Mouse (Mus musculus): Measurements from ENCODE around the gene Fbxw8. TPM values are rescaled to one million over a fixed set of nuclear protein-coding genes. Genes with fewer than 3 reads are reported as not detected.

The Fbxw8 gene
- 55.2 and 65.3 TPM in 2 replicates for polyA plus RNA-seq (2012; rRNA removed)
- 27.9 and 30.4 TPM in 2 replicates for polyA plus RNA-seq (2014; fragmentation: Nextera tagmentation; extraction: Ambion mirVana)

- peak within 1 kb of the TSS; percentile 90 for H3K9ac ChIP-seq (ENCODE audit: low read depth, low read length, severe bottlenecking)
- ATAC-seq (ENCODE audit: low FRiP score, low read depth) = peak; percentile 93
- H3K4me1 ChIP-seq (ENCODE audit: control insufficient read depth, insufficient read depth, low read length) = peaks cover 8% of the 10 kb centered on the region
- H3K36me3 ChIP-seq (ENCODE audit: control insufficient read depth, insufficient read depth, low read length) = peaks cover 13% of the 10 kb centered on the region
- TF ChIP-seq POLR2A (IDR thresholded peaks at IDR 0.05; ENCODE audit: borderline replicate concordance, extremely low read depth, insufficient read depth, insufficient read length) = peak; percentile 56; the same call in 1 of the 2 replicates
- under 1% methylated on average over 56 of the region's 67 CpGs for WGBS
- no peaks in the 10 kb centered on the region for H3K27me3 ChIP-seq (ENCODE audit: control insufficient read depth, insufficient read depth, low read length)
- H3K4me2 ChIP-seq (replicated peaks; ENCODE audit: low read depth, low read length, severe bottlenecking) = peak within 1 kb of the TSS; percentile 64
- H3K9me3 ChIP-seq (ENCODE audit: control insufficient read depth, low read length) = no peaks in the 10 kb centered on the region
- DNase-seq (ENCODE audit: low spot score) = peak; percentile 92
- peak within 1 kb of the TSS; percentile 91 for H3K4me3 ChIP-seq (replicated peaks; ENCODE audit: low read length)
- no peak within 1 kb of the TSS for H3K27ac ChIP-seq (replicated peaks; ENCODE audit: low read depth, low read length)
Observed at GRCm38 (mm10) chr5:118154839-118155564, at the start of gene Fbxw8. TSS of gene Fbxw8 (minus strand) at chr5:118155464.

GRCm38 (mm10) chr5:118204675-118205440, 49.6 kb upstream of the Fbxw8 start:
- Histone ChIP-seq H3K9me3 (ENCODE audit: control insufficient read depth, low read length) (no peaks in the 10 kb centered on the region), H3K9ac (ENCODE audit: low read depth, low read length, severe bottlenecking) (no peak overlapping the region), H3K4me3 (replicated peaks; ENCODE audit: low read length) (no peak overlapping the region), H3K4me1 (ENCODE audit: control insufficient read depth, insufficient read depth, low read length) (no peaks in the 10 kb centered on the region), H3K4me2 (replicated peaks; ENCODE audit: low read depth, low read length, severe bottlenecking) (no peak overlapping the region), H3K36me3 (ENCODE audit: control insufficient read depth, insufficient read depth, low read length) (peaks cover 10% of the 10 kb centered on the region), H3K27me3 (ENCODE audit: control insufficient read depth, insufficient read depth, low read length) (no peaks in the 10 kb centered on the region), H3K27ac (replicated peaks; ENCODE audit: low read depth, low read length) (no peak overlapping the region)
- ATAC-seq (ENCODE audit: low FRiP score, low read depth) (no peak), DNase-seq (ENCODE audit: low spot score) (no peak)
- no peak for TF ChIP-seq POLR2A (IDR thresholded peaks at IDR 0.05; ENCODE audit: borderline replicate concordance, extremely low read depth, insufficient read depth, insufficient read length)
- WGBS = 60% methylated on average over 16 of the region's 16 CpGs

GRCm38 (mm10) chr5:118199670-118200069, 44.4 kb upstream of the Fbxw8 start:
- no peak overlapping the region for H3K4me3 ChIP-seq (replicated peaks; ENCODE audit: low read length)
- H3K4me2 ChIP-seq (replicated peaks; ENCODE audit: low read depth, low read length, severe bottlenecking) = no peak overlapping the region
- no peak overlapping the region for H3K9ac ChIP-seq (ENCODE audit: low read depth, low read length, severe bottlenecking)
- H3K36me3 ChIP-seq (ENCODE audit: control insufficient read depth, insufficient read depth, low read length) = peaks cover 10% of the 10 kb centered on the region
- no peaks in the 10 kb centered on the region for H3K27me3 ChIP-seq (ENCODE audit: control insufficient read depth, insufficient read depth, low read length)
- H3K9me3 ChIP-seq (ENCODE audit: control insufficient read depth, low read length) = no peaks in the 10 kb centered on the region
- ATAC-seq (ENCODE audit: low FRiP score, low read depth) = no peak
- no peak for DNase-seq (ENCODE audit: low spot score)
- 64% methylated on average over 5 of the region's 5 CpGs for WGBS
- H3K4me1 ChIP-seq (ENCODE audit: control insufficient read depth, insufficient read depth, low read length) = no peaks in the 10 kb centered on the region
- TF ChIP-seq POLR2A (IDR thresholded peaks at IDR 0.05; ENCODE audit: borderline replicate concordance, extremely low read depth, insufficient read depth, insufficient read length) = no peak
- no peak overlapping the region for H3K27ac ChIP-seq (replicated peaks; ENCODE audit: low read depth, low read length)

- WGBS = 70% methylated on average over 13 of the region's 13 CpGs
- ATAC-seq (ENCODE audit: low FRiP score, low read depth) = no peak
- Histone ChIP-seq H3K9me3 (ENCODE audit: control insufficient read depth, low read length) (no peaks in the 10 kb centered on the region), H3K27me3 (ENCODE audit: control insufficient read depth, insufficient read depth, low read length) (no peaks in the 10 kb centered on the region), H3K4me3 (replicated peaks; ENCODE audit: low read length) (no peak overlapping the region), H3K4me1 (ENCODE audit: control insufficient read depth, insufficient read depth, low read length) (no peaks in the 10 kb centered on the region), H3K36me3 (ENCODE audit: control insufficient read depth, insufficient read depth, low read length) (peaks cover 8% of the 10 kb centered on the region), H3K4me2 (replicated peaks; ENCODE audit: low read depth, low read length, severe bottlenecking) (no peak overlapping the region), H3K27ac (replicated peaks; ENCODE audit: low read depth, low read length) (no peak overlapping the region), H3K9ac (ENCODE audit: low read depth, low read length, severe bottlenecking) (no peak overlapping the region)
- no peak for DNase-seq (ENCODE audit: low spot score)
- TF ChIP-seq POLR2A (IDR thresholded peaks at IDR 0.05; ENCODE audit: borderline replicate concordance, extremely low read depth, insufficient read depth, insufficient read length) = no peak
Observed at GRCm38 (mm10) chr5:118197421-118197820, 42.2 kb upstream of the Fbxw8 start.

GRCm38 (mm10) chr5:118192221-118192620, 37.0 kb upstream of the Fbxw8 start:
- Histone ChIP-seq H3K36me3 (ENCODE audit: control insufficient read depth, insufficient read depth, low read length) (no peaks in the 10 kb centered on the region), H3K4me2 (replicated peaks; ENCODE audit: low read depth, low read length, severe bottlenecking) (no peak overlapping the region), H3K4me1 (ENCODE audit: control insufficient read depth, insufficient read depth, low read length) (no peaks in the 10 kb centered on the region), H3K27me3 (ENCODE audit: control insufficient read depth, insufficient read depth, low read length) (no peaks in the 10 kb centered on the region), H3K4me3 (replicated peaks; ENCODE audit: low read length) (no peak overlapping the region), H3K9ac (ENCODE audit: low read depth, low read length, severe bottlenecking) (no peak overlapping the region), H3K9me3 (ENCODE audit: control insufficient read depth, low read length) (no peaks in the 10 kb centered on the region), H3K27ac (replicated peaks; ENCODE audit: low read depth, low read length) (no peak overlapping the region)
- TF ChIP-seq POLR2A (IDR thresholded peaks at IDR 0.05; ENCODE audit: borderline replicate concordance, extremely low read depth, insufficient read depth, insufficient read length) = no peak
- 25% methylated on average over 16 of the region's 18 CpGs for WGBS
- ATAC-seq (ENCODE audit: low FRiP score, low read depth) = no peak
- DNase-seq (ENCODE audit: low spot score) = no peak
